Mouse (Mus musculus): ENCODE measurements around the gene Thsd4. TPM values are rescaled to one million over a fixed set of nuclear protein-coding genes. Genes with fewer than 3 reads are reported as not detected.

The Thsd4 gene
- polyA plus RNA-seq, 1 experiment from 2014 or later = 11.4 TPM

- H3K9me3 ChIP-seq (ENCODE audit: control insufficient read depth) = no peaks in the 10 kb centered on the region
- H3K4me3 ChIP-seq (ENCODE audit: low read depth, low read length) = no peak overlapping the region
- no peak overlapping the region for H3K9ac ChIP-seq (ENCODE audit: low read depth, low read length)
- H3K27me3 ChIP-seq (replicated peaks; ENCODE audit: control insufficient read depth, insufficient read depth, low read length) = no peaks in the 10 kb centered on the region
- no peak overlapping the region for H3K27ac ChIP-seq (ENCODE audit: low read depth, low read length)
- WGBS = 80% methylated on average over 12 of the region's 12 CpGs
- 0 out of 2 replicates have a peak, but pooled peaks cover 14% of the 10 kb centered on the region for H3K4me1 ChIP-seq (replicated peaks; ENCODE audit: control insufficient read depth, insufficient read depth, low read length)
- no peak for ATAC-seq
- H3K4me2 ChIP-seq (replicated peaks; ENCODE audit: low read depth) = no peak overlapping the region
- TF ChIP-seq CTCF (IDR thresholded peaks at IDR 0.05; ENCODE audit: low read depth) = no peak
- H3K36me3 ChIP-seq (ENCODE audit: control insufficient read depth, insufficient read depth) = no peaks in the 10 kb centered on the region
Observed at GRCm38 (mm10) chr9:60288789-60289188, 233.1 kb downstream of the Thsd4 start.

GRCm38 (mm10) chr9:60286390-60286789 is 235.5 kb downstream of the Thsd4 start:
- no peaks in the 10 kb centered on the region for H3K36me3 ChIP-seq (ENCODE audit: control insufficient read depth, insufficient read depth)
- WGBS = 95% methylated on average over 3 of the region's 3 CpGs
- no peak overlapping the region for H3K4me3 ChIP-seq (ENCODE audit: low read depth, low read length)
- no peak overlapping the region for H3K27ac ChIP-seq (ENCODE audit: low read depth, low read length)
- H3K27me3 ChIP-seq (replicated peaks; ENCODE audit: control insufficient read depth, insufficient read depth, low read length) = no peaks in the 10 kb centered on the region
- H3K4me1 ChIP-seq (replicated peaks; ENCODE audit: control insufficient read depth, insufficient read depth, low read length) = peaks cover 14% of the 10 kb centered on the region; the same call in 1 of the 2 replicates
- H3K4me2 ChIP-seq (replicated peaks; ENCODE audit: low read depth) = no peak overlapping the region
- no peak for ATAC-seq
- no peak for TF ChIP-seq CTCF (IDR thresholded peaks at IDR 0.05; ENCODE audit: low read depth)
- no peak overlapping the region for H3K9ac ChIP-seq (ENCODE audit: low read depth, low read length)
- no peaks in the 10 kb centered on the region for H3K9me3 ChIP-seq (ENCODE audit: control insufficient read depth)

- ATAC-seq = no peak
- peak overlapping the region; percentile 61 for H3K27ac ChIP-seq (ENCODE audit: low read depth, low read length)
- TF ChIP-seq CTCF (IDR thresholded peaks at IDR 0.05; ENCODE audit: low read depth) = no peak
- 46% methylated on average over 3 of the region's 3 CpGs for WGBS
- no peak overlapping the region for H3K9ac ChIP-seq (ENCODE audit: low read depth, low read length)
- H3K9me3 ChIP-seq (ENCODE audit: control insufficient read depth) = no peaks in the 10 kb centered on the region
- H3K27me3 ChIP-seq (replicated peaks; ENCODE audit: control insufficient read depth, insufficient read depth, low read length) = no peaks in the 10 kb centered on the region
- H3K4me2 ChIP-seq (replicated peaks; ENCODE audit: low read depth) = no peak overlapping the region
- no peak overlapping the region for H3K4me3 ChIP-seq (ENCODE audit: low read depth, low read length)
- H3K36me3 ChIP-seq (ENCODE audit: control insufficient read depth, insufficient read depth) = no peaks in the 10 kb centered on the region
- H3K4me1 ChIP-seq (replicated peaks; ENCODE audit: control insufficient read depth, insufficient read depth, low read length) = peaks cover 14% of the 10 kb centered on the region; the same call in 1 of the 2 replicates
Observed at GRCm38 (mm10) chr9:60285047-60285462, 236.8 kb downstream of the Thsd4 start.

- H3K4me1 ChIP-seq (replicated peaks; ENCODE audit: control insufficient read depth, insufficient read depth, low read length) = peaks cover 14% of the 10 kb centered on the region; the same call in 1 of the 2 replicates
- H3K27ac ChIP-seq (ENCODE audit: low read depth, low read length) = peak overlapping the region; percentile 73
- no peaks in the 10 kb centered on the region for H3K9me3 ChIP-seq (ENCODE audit: control insufficient read depth)
- H3K4me2 ChIP-seq (replicated peaks; ENCODE audit: low read depth) = no peak overlapping the region
- no peak overlapping the region for H3K9ac ChIP-seq (ENCODE audit: low read depth, low read length)
- ATAC-seq = peak; percentile 85
- H3K36me3 ChIP-seq (ENCODE audit: control insufficient read depth, insufficient read depth) = no peaks in the 10 kb centered on the region
- no peaks in the 10 kb centered on the region for H3K27me3 ChIP-seq (replicated peaks; ENCODE audit: control insufficient read depth, insufficient read depth, low read length)
- WGBS = 35% methylated on average over 1 of the region's 1 CpGs
- no peak overlapping the region for H3K4me3 ChIP-seq (ENCODE audit: low read depth, low read length)
- TF ChIP-seq CTCF (IDR thresholded peaks at IDR 0.05; ENCODE audit: low read depth) = no peak
Observed at GRCm38 (mm10) chr9:60284318-60284717, 237.5 kb downstream of the Thsd4 start.

GRCm38 (mm10) chr9:60283546-60283945 is 238.3 kb downstream of the Thsd4 start:
- Histone ChIP-seq H3K9me3 (ENCODE audit: control insufficient read depth) (no peaks in the 10 kb centered on the region), H3K4me1 (replicated peaks; ENCODE audit: control insufficient read depth, insufficient read depth, low read length) (peaks cover 12% of the 10 kb centered on the region; the same call in 1 of the 2 replicates), H3K27ac (ENCODE audit: low read depth, low read length) (no peak overlapping the region), H3K36me3 (ENCODE audit: control insufficient read depth, insufficient read depth) (no peaks in the 10 kb centered on the region), H3K27me3 (replicated peaks; ENCODE audit: control insufficient read depth, insufficient read depth, low read length) (no peaks in the 10 kb centered on the region), H3K4me3 (ENCODE audit: low read depth, low read length) (no peak overlapping the region), H3K4me2 (replicated peaks; ENCODE audit: low read depth) (no peak overlapping the region), H3K9ac (ENCODE audit: low read depth, low read length) (no peak overlapping the region)
- 80% methylated on average over 3 of the region's 3 CpGs for WGBS
- no peak for ATAC-seq
- TF ChIP-seq CTCF (IDR thresholded peaks at IDR 0.05; ENCODE audit: low read depth) = peak; percentile 52

GRCm38 (mm10) chr9:60281281-60281680 is 240.6 kb downstream of the Thsd4 start:
- Histone ChIP-seq H3K9ac (ENCODE audit: low read depth, low read length) (no peak overlapping the region), H3K4me2 (replicated peaks; ENCODE audit: low read depth) (no peak overlapping the region), H3K9me3 (ENCODE audit: control insufficient read depth) (no peaks in the 10 kb centered on the region), H3K27me3 (replicated peaks; ENCODE audit: control insufficient read depth, insufficient read depth, low read length) (no peaks in the 10 kb centered on the region), H3K27ac (ENCODE audit: low read depth, low read length) (no peak overlapping the region), H3K4me3 (ENCODE audit: low read depth, low read length) (no peak overlapping the region), H3K4me1 (replicated peaks; ENCODE audit: control insufficient read depth, insufficient read depth, low read length) (peaks cover 15% of the 10 kb centered on the region; the same call in 1 of the 2 replicates), H3K36me3 (ENCODE audit: control insufficient read depth, insufficient read depth) (no peaks in the 10 kb centered on the region)
- no peak for ATAC-seq
- 56% methylated on average over 11 of the region's 11 CpGs for WGBS
- no peak for TF ChIP-seq CTCF (IDR thresholded peaks at IDR 0.05; ENCODE audit: low read depth)

GRCm38 (mm10) chr9:60280786-60281185 is 241.1 kb downstream of the Thsd4 start:
- Histone ChIP-seq H3K36me3 (ENCODE audit: control insufficient read depth, insufficient read depth) (no peaks in the 10 kb centered on the region), H3K4me3 (ENCODE audit: low read depth, low read length) (no peak overlapping the region), H3K9me3 (ENCODE audit: control insufficient read depth) (no peaks in the 10 kb centered on the region), H3K4me2 (replicated peaks; ENCODE audit: low read depth) (no peak overlapping the region), H3K9ac (ENCODE audit: low read depth, low read length) (no peak overlapping the region), H3K27ac (ENCODE audit: low read depth, low read length) (no peak overlapping the region), H3K27me3 (replicated peaks; ENCODE audit: control insufficient read depth, insufficient read depth, low read length) (no peaks in the 10 kb centered on the region), H3K4me1 (replicated peaks; ENCODE audit: control insufficient read depth, insufficient read depth, low read length) (peaks cover 16% of the 10 kb centered on the region; the same call in 1 of the 2 replicates)
- ATAC-seq = no peak
- no peak for TF ChIP-seq CTCF (IDR thresholded peaks at IDR 0.05; ENCODE audit: low read depth)
- WGBS = 75% methylated on average over 5 of the region's 5 CpGs
